Mouse (Mus musculus): ENCODE measurements around the gene Phox2a. TPM values are rescaled to one million over a fixed set of nuclear protein-coding genes. Genes with fewer than 3 reads are reported as not detected.

Gene Phox2a
- polyA plus RNA-seq, 1 experiment: not detected

- no peaks in the 10 kb centered on the region for H3K36me3 ChIP-seq (ENCODE audit: control insufficient read depth, insufficient read depth, low read length)
- 79% methylated on average over 2 of the region's 2 CpGs for WGBS
- H3K4me3 ChIP-seq (ENCODE audit: control insufficient read depth, insufficient read depth, low read length): no peak overlapping the region
- DNase-seq: no peak
- TF ChIP-seq CTCF (IDR thresholded peaks at IDR 0.05; ENCODE audit: borderline replicate concordance, control insufficient read depth, extremely low read depth, insufficient read depth, low read length, poor library complexity): no peak
- no peak for TF ChIP-seq POLR2A (IDR thresholded peaks at IDR 0.05; ENCODE audit: control insufficient read depth, extremely low read depth, insufficient read depth, low read length, poor library complexity)
- H3K4me1 ChIP-seq (replicated peaks; ENCODE audit: control insufficient read depth, insufficient read depth, low read length): 0 out of 2 replicates have a peak, but pooled peaks cover 2% of the 10 kb centered on the region
- H3K27ac ChIP-seq (ENCODE audit: control insufficient read depth, insufficient read depth, low read length): no peak overlapping the region
- H3K27me3 ChIP-seq (ENCODE audit: control insufficient read depth, insufficient read depth, low read length): no peaks in the 10 kb centered on the region
Measured at GRCm38 (mm10) chr7:101853816-101854215, 35.7 kb downstream of the Phox2a start.

DNA sequence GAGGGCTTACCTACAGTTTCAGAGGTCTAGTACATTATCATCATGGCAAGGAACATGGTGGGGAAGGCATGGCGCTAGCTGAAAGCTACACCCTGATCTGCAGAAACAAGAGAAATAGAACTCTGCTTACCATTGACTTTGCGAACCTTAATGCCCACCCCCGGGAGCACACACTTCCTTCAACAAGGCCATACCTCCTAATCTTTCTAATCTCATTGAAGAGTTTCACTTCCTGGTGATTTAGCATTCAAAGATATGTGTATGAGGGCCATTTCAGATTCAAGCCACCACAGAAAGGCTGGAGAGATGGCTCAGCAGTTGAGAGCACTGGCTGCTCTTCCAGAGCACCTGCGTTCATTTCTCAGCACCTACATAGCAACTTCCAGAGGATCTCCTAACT, 39.0 kb downstream of the Phox2a start, which contains the start of gene Folr2:
Folr2 (minus strand) TSS at position 101 of the 400 bp plus-strand sequence.
- no peak for DNase-seq
- no peaks in the 10 kb centered on the region for H3K36me3 ChIP-seq (ENCODE audit: control insufficient read depth, insufficient read depth, low read length)
- no peak within 1 kb of the TSS for H3K4me3 ChIP-seq (ENCODE audit: control insufficient read depth, insufficient read depth, low read length)
- 0 out of 2 replicates have a peak, but pooled peaks cover 2% of the 10 kb centered on the region for H3K4me1 ChIP-seq (replicated peaks; ENCODE audit: control insufficient read depth, insufficient read depth, low read length)
- 78% methylated on average over 4 of the region's 4 CpGs for WGBS
- no peaks in the 10 kb centered on the region for H3K27me3 ChIP-seq (ENCODE audit: control insufficient read depth, insufficient read depth, low read length)
- H3K27ac ChIP-seq (ENCODE audit: control insufficient read depth, insufficient read depth, low read length): no peak within 1 kb of the TSS
- TF ChIP-seq POLR2A (IDR thresholded peaks at IDR 0.05; ENCODE audit: control insufficient read depth, extremely low read depth, insufficient read depth, low read length, poor library complexity): no peak
- no peak for TF ChIP-seq CTCF (IDR thresholded peaks at IDR 0.05; ENCODE audit: borderline replicate concordance, control insufficient read depth, extremely low read depth, insufficient read depth, low read length, poor library complexity)

GRCm38 (mm10) chr7:101858362-101858761, 40.2 kb downstream of the Phox2a start:
- H3K4me1 ChIP-seq (replicated peaks; ENCODE audit: control insufficient read depth, insufficient read depth, low read length): 0 out of 2 replicates have a peak, but pooled peaks cover 2% of the 10 kb centered on the region
- TF ChIP-seq CTCF (IDR thresholded peaks at IDR 0.05; ENCODE audit: borderline replicate concordance, control insufficient read depth, extremely low read depth, insufficient read depth, low read length, poor library complexity): no peak
- no peak for TF ChIP-seq POLR2A (IDR thresholded peaks at IDR 0.05; ENCODE audit: control insufficient read depth, extremely low read depth, insufficient read depth, low read length, poor library complexity)
- WGBS: 34% methylated on average over 9 of the region's 9 CpGs
- H3K4me3 ChIP-seq (ENCODE audit: control insufficient read depth, insufficient read depth, low read length): no peak overlapping the region
- no peak for DNase-seq
- H3K27me3 ChIP-seq (ENCODE audit: control insufficient read depth, insufficient read depth, low read length): no peaks in the 10 kb centered on the region
- H3K36me3 ChIP-seq (ENCODE audit: control insufficient read depth, insufficient read depth, low read length): no peaks in the 10 kb centered on the region
- no peak overlapping the region for H3K27ac ChIP-seq (ENCODE audit: control insufficient read depth, insufficient read depth, low read length)

DNA sequence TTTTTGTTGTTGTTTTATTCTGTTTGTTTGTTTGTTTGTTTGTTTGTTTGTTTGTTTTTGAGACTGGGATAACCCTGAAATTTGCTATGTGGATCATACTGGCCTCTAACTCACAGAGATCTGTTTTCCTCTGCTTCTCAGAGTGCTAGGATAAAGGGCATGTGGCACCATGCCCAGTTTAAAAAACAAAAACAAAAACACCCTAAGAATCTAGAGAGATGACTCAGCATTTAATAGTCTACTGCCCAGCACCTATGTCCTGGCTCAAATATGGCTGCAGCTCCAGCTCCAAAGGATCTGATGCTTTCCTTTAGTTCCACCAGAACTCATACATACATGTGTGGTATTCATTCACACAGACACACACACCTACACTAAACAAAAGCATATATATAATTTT, 42.9 kb downstream of the Phox2a start:
- 0 out of 2 replicates have a peak, but pooled peaks cover 2% of the 10 kb centered on the region for H3K4me1 ChIP-seq (replicated peaks; ENCODE audit: control insufficient read depth, insufficient read depth, low read length)
- no peaks in the 10 kb centered on the region for H3K36me3 ChIP-seq (ENCODE audit: control insufficient read depth, insufficient read depth, low read length)
- H3K27ac ChIP-seq (ENCODE audit: control insufficient read depth, insufficient read depth, low read length): no peak overlapping the region
- DNase-seq: no peak
- no peak for TF ChIP-seq POLR2A (IDR thresholded peaks at IDR 0.05; ENCODE audit: control insufficient read depth, extremely low read depth, insufficient read depth, low read length, poor library complexity)
- no peak for TF ChIP-seq CTCF (IDR thresholded peaks at IDR 0.05; ENCODE audit: borderline replicate concordance, control insufficient read depth, extremely low read depth, insufficient read depth, low read length, poor library complexity)
- H3K27me3 ChIP-seq (ENCODE audit: control insufficient read depth, insufficient read depth, low read length): no peaks in the 10 kb centered on the region
- H3K4me3 ChIP-seq (ENCODE audit: control insufficient read depth, insufficient read depth, low read length): no peak overlapping the region

- H3K27ac ChIP-seq (ENCODE audit: control insufficient read depth, insufficient read depth, low read length): no peak overlapping the region
Measured at GRCm38 (mm10) chr7:101862291-101862690, 44.2 kb downstream of the Phox2a start.

DNA sequence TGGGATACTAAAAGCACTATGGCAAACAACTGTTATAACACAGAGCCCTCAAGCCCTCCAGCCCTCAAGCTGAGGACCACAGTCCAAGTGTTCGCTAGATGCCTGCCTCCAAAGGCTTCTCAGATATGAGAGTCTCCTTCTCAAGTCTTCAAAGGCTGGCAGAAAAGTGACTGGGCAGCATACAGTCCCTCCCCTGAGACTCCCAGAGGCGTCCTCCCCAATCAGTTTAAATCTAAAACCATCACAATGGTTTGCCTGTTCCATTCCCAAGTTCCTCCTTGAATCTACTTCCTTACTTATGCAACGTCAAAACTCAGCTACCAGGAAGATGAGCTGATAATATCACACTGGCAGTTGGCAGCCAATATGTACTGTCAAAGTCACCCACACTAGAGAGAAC, 45.3 kb downstream of the Phox2a start, which contains the start of gene Anapc15:
Anapc15 (plus strand) TSS at position 301 of the 400 bp plus-strand sequence.
- no peak within 1 kb of the TSS for H3K27ac ChIP-seq (ENCODE audit: control insufficient read depth, insufficient read depth, low read length)
- H3K4me3 ChIP-seq (ENCODE audit: control insufficient read depth, insufficient read depth, low read length): no peak within 1 kb of the TSS
- WGBS: 65% methylated on average over 3 of the region's 3 CpGs
- no peak for DNase-seq
- no peaks in the 10 kb centered on the region for H3K27me3 ChIP-seq (ENCODE audit: control insufficient read depth, insufficient read depth, low read length)
- 0 out of 2 replicates have a peak, but pooled peaks cover 1% of the 10 kb centered on the region for H3K4me1 ChIP-seq (replicated peaks; ENCODE audit: control insufficient read depth, insufficient read depth, low read length)
- TF ChIP-seq CTCF (IDR thresholded peaks at IDR 0.05; ENCODE audit: borderline replicate concordance, control insufficient read depth, extremely low read depth, insufficient read depth, low read length, poor library complexity) (no peak), POLR2A (IDR thresholded peaks at IDR 0.05; ENCODE audit: control insufficient read depth, extremely low read depth, insufficient read depth, low read length, poor library complexity) (no peak)
- no peaks in the 10 kb centered on the region for H3K36me3 ChIP-seq (ENCODE audit: control insufficient read depth, insufficient read depth, low read length)

More at GRCm38 (mm10) chr7:101862291-101862690, 44.2 kb downstream of the Phox2a start:
- Histone ChIP-seq H3K4me1 (replicated peaks; ENCODE audit: control insufficient read depth, insufficient read depth, low read length) (0 out of 2 replicates have a peak, but pooled peaks cover 2% of the 10 kb centered on the region), H3K27me3 (ENCODE audit: control insufficient read depth, insufficient read depth, low read length) (no peaks in the 10 kb centered on the region), H3K36me3 (ENCODE audit: control insufficient read depth, insufficient read depth, low read length) (no peaks in the 10 kb centered on the region), H3K4me3 (ENCODE audit: control insufficient read depth, insufficient read depth, low read length) (no peak overlapping the region)
- 84% methylated on average over 3 of the region's 3 CpGs for WGBS
- TF ChIP-seq POLR2A (IDR thresholded peaks at IDR 0.05; ENCODE audit: control insufficient read depth, extremely low read depth, insufficient read depth, low read length, poor library complexity): no peak
- no peak for DNase-seq

Data from thymus, adult 2 months (tissue).